Mouse (Mus musculus) forebrain, embryonic 16.5 days (tissue): ENCODE measurements around the gene Gna11. TPM values are rescaled to one million over a fixed set of nuclear protein-coding genes. Genes with fewer than 3 reads are reported as not detected.

Experiments used
- ATAC-seq: fragments of 200-750 bp; cut with Nextera tagmentation; 2 replicates; pipeline ENCODE4 v1.8.0; 2017; ENCODE audit warnings: mild to moderate bottlenecking, moderate library complexity
- H3K27ac ChIP-seq: fragments of 300-500 bp; sonication (generic); 2 replicates; pipeline ENCODE4 v1.5.1; 2014; ENCODE audit warnings: low read length, control low read depth
- H3K27me3 ChIP-seq: fragments of 300-500 bp; sonication (generic); replicated peaks from 2 replicates; pipeline ENCODE4 v1.6.1; 2014; ENCODE audit warnings: low read length; ENCODE audit not compliant: control insufficient read depth, insufficient read depth
- H3K36me3 ChIP-seq: fragments of 300-500 bp; sonication (generic); 2 replicates; pipeline ENCODE4 v1.6.1; 2014; ENCODE audit not compliant: control insufficient read depth, insufficient read depth
- H3K4me1 ChIP-seq: fragments of 300-500 bp; sonication (generic); replicated peaks from 2 replicates; pipeline ENCODE4 v1.6.1; 2014; ENCODE audit warnings: low read length; ENCODE audit not compliant: control insufficient read depth, insufficient read depth
- H3K4me2 ChIP-seq: fragments of 300-500 bp; sonication (generic); 2 replicates; pipeline ENCODE4 v1.6.1; 2014; ENCODE audit warnings: mild to moderate bottlenecking, low read length, control low read depth
- H3K4me3 ChIP-seq: fragments of 300-500 bp; sonication (generic); replicated peaks from 2 replicates; pipeline ENCODE4 v1.5.1; 2014; ENCODE audit warnings: mild to moderate bottlenecking, low read length, control low read depth
- H3K9ac ChIP-seq: fragments of 300-500 bp; sonication (generic); replicated peaks from 2 replicates; pipeline ENCODE4 v1.6.1; 2014; ENCODE audit warnings: low read depth, low read length, control low read depth
- H3K9me3 ChIP-seq: fragments of 300-500 bp; sonication (generic); 2 replicates; pipeline ENCODE4 v1.6.1; 2016; ENCODE audit warnings: low read length; ENCODE audit not compliant: control insufficient read depth
- whole genome bisulfite sequencing: fragments of 180-500 bp; shearing (Covaris S2); extraction: QIAGEN DNeasy Blood & Tissue Kit; methylation state at CpG from one replicate; pipeline ENCODE4 v1.1.7; 2014; 5-methylcytosine and 5-hydroxymethylcytosine counted together
- polyA plus RNA-seq: library from polyadenylated mRNA; unstranded; fragments of >200 nt; fragmentation: Nextera tagmentation; extraction: Ambion mirVana; gene quantifications from 2 replicates; pipeline ENCODE4 v1.2.1, GENCODE M21; 2015

The Gna11 gene
- polyA plus RNA-seq, 1 experiment from 2014 or later = 112 TPM

GRCm38 (mm10) chr10:81569507-81570237 lies 24.7 kb upstream of the Gna11 start:
- H3K4me3 ChIP-seq = no peak overlapping the region
- no peaks in the 10 kb centered on the region for H3K9me3 ChIP-seq
- peaks cover 32% of the 10 kb centered on the region for H3K27me3 ChIP-seq
- no peak for ATAC-seq
- 30% methylated on average over 9 of the region's 9 CpGs for WGBS
- peaks cover 7% of the 10 kb centered on the region; the same call in 1 of the 2 replicates for H3K36me3 ChIP-seq
- peak overlapping the region; percentile 82; the same call in 1 of the 2 replicates for H3K27ac ChIP-seq
- peaks cover 41% of the 10 kb centered on the region for H3K4me1 ChIP-seq
- H3K4me2 ChIP-seq = peak overlapping the region; percentile 82; the same call in 1 of the 2 replicates
- no peak overlapping the region for H3K9ac ChIP-seq

- Histone ChIP-seq H3K27ac (no peak overlapping the region), H3K27me3 (peaks cover 23% of the 10 kb centered on the region), H3K4me3 (no peak overlapping the region), H3K4me2 (no peak overlapping the region), H3K36me3 (peaks cover 8% of the 10 kb centered on the region; the same call in 1 of the 2 replicates), H3K9ac (no peak overlapping the region), H3K4me1 (peaks cover 48% of the 10 kb centered on the region), H3K9me3 (no peaks in the 10 kb centered on the region)
- WGBS = 8% methylated on average over 16 of the region's 16 CpGs
- no peak for ATAC-seq
Observed at GRCm38 (mm10) chr10:81568381-81569191, 23.6 kb upstream of the Gna11 start.

GRCm38 (mm10) chr10:81565257-81566228 lies 20.6 kb upstream of the Gna11 start:
- Histone ChIP-seq H3K36me3 (peaks cover 8% of the 10 kb centered on the region), H3K9me3 (no peaks in the 10 kb centered on the region), H3K4me2 (no peak overlapping the region), H3K9ac (no peak overlapping the region), H3K27me3 (peaks cover 10% of the 10 kb centered on the region), H3K4me1 (peaks cover 55% of the 10 kb centered on the region), H3K4me3 (no peak overlapping the region), H3K27ac (no peak overlapping the region)
- WGBS = 41% methylated on average over 20 of the region's 20 CpGs
- ATAC-seq = no peak

- no peak for ATAC-seq
- H3K9me3 ChIP-seq = no peaks in the 10 kb centered on the region
- peaks cover 8% of the 10 kb centered on the region for H3K36me3 ChIP-seq
- H3K4me3 ChIP-seq = no peak overlapping the region
- H3K27me3 ChIP-seq = peaks cover 10% of the 10 kb centered on the region
- no peak overlapping the region for H3K27ac ChIP-seq
- WGBS = 27% methylated on average over 10 of the region's 10 CpGs
- no peak overlapping the region for H3K9ac ChIP-seq
- peaks cover 51% of the 10 kb centered on the region for H3K4me1 ChIP-seq
- H3K4me2 ChIP-seq = no peak overlapping the region
Observed at GRCm38 (mm10) chr10:81564734-81565133, 19.7 kb upstream of the Gna11 start.

GRCm38 (mm10) chr10:81564216-81564615 lies 19.2 kb upstream of the Gna11 start:
- Histone ChIP-seq H3K36me3 (peaks cover 8% of the 10 kb centered on the region), H3K4me1 (peaks cover 48% of the 10 kb centered on the region), H3K9me3 (no peaks in the 10 kb centered on the region), H3K27ac (no peak overlapping the region), H3K4me2 (0 out of 2 replicates have a peak overlapping the region, but pooled peaks have one; percentile 19), H3K9ac (no peak overlapping the region), H3K4me3 (no peak overlapping the region), H3K27me3 (peaks cover 8% of the 10 kb centered on the region)
- ATAC-seq = no peak
- WGBS = 8% methylated on average over 10 of the region's 10 CpGs

GRCm38 (mm10) chr10:81563481-81563880 lies 18.5 kb upstream of the Gna11 start:
- Histone ChIP-seq H3K4me2 (no peak overlapping the region), H3K27me3 (peaks cover 8% of the 10 kb centered on the region), H3K9ac (no peak overlapping the region), H3K4me1 (peaks cover 48% of the 10 kb centered on the region), H3K27ac (no peak overlapping the region), H3K9me3 (no peaks in the 10 kb centered on the region), H3K36me3 (peaks cover 8% of the 10 kb centered on the region), H3K4me3 (no peak overlapping the region)
- WGBS = 53% methylated on average over 6 of the region's 6 CpGs
- no peak for ATAC-seq

- Histone ChIP-seq H3K27me3 (peaks cover 6% of the 10 kb centered on the region), H3K4me1 (peaks cover 45% of the 10 kb centered on the region), H3K9ac (no peak overlapping the region), H3K4me2 (no peak overlapping the region), H3K36me3 (peaks cover 8% of the 10 kb centered on the region), H3K4me3 (no peak overlapping the region), H3K9me3 (no peaks in the 10 kb centered on the region), H3K27ac (no peak overlapping the region)
- no peak for ATAC-seq
- 76% methylated on average over 6 of the region's 6 CpGs for WGBS
Observed at GRCm38 (mm10) chr10:81562411-81562810, 17.4 kb upstream of the Gna11 start.

GRCm38 (mm10) chr10:81560719-81561459 lies 15.9 kb upstream of the Gna11 start:
- Histone ChIP-seq H3K9ac (peak overlapping the region; percentile 99), H3K4me3 (peak overlapping the region; percentile 89), H3K27ac (no peak overlapping the region; the same call in 1 of the 2 replicates), H3K36me3 (peaks cover 6% of the 10 kb centered on the region), H3K4me1 (peaks cover 45% of the 10 kb centered on the region), H3K9me3 (no peaks in the 10 kb centered on the region), H3K4me2 (peak overlapping the region; percentile 89), H3K27me3 (no peaks in the 10 kb centered on the region; the same call in 1 of the 2 replicates)
- 35% methylated on average over 16 of the region's 16 CpGs for WGBS
- no peak for ATAC-seq
